Mouse (Mus musculus) spleen, adult 12 weeks (tissue): ENCODE measurements around the gene Cox4i1.
"Not testable (repeated sequence)": the region's sequence is repeated elsewhere in the genome, so short reads cannot be mapped to it uniquely, and the experiment has no call there.

Experiments used
- DNase-seq: peaks from one replicate; pipeline ENCODE4 v3.0.0; 2022; ENCODE audit warnings: low spot score

Gene Cox4i1

GRCm38 (mm10) chr8:120664566-120664965 is 3.5 kb upstream of the Cox4i1 start:
- DNase-seq, result no peak

- no peak for DNase-seq
Observed at GRCm38 (mm10) chr8:120665726-120666455, 2.1 kb upstream of the Cox4i1 start.

DNA sequence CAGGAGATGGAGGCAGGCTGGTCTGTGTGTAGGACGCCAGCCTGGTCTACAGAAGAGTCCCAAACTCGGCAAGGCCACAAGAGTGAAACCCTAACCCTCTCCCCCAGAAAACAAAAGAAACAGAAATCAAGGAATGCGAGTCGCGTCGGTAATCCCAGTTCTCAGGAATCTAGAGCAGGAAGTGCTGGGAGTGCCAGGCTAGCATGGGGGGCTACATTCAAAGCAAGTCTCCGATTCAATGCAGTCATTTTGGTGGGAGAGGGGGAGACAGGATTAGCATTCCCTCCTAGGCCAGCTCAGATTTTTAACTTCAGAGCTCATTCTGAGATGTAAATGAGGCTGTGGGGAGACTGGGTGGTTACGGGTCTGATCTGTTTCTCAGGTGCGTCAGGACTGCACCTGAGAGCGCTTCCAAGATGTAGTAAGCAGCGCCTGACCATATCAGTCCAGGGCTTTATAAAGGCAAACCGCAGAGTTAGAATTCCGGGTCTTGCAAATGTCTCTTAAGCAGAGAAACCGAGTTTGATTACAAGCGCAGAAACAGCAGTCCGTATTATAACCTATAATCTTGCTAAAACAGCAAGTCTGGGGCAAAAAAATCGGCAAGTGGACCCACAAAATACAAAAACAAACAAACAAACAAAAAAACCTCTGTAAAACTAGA is 1.1 kb upstream of the Cox4i1 start:
- no peak for DNase-seq

GRCm38 (mm10) chr8:120668374-120668905 is 418 bp downstream of the Cox4i1 start, which contains the start of gene Emc8:
Gene Emc8, minus strand, starts transcription at chr8:120668573.
- DNase-seq, result no peak

- no peak for DNase-seq
Observed at GRCm38 (mm10) chr8:120671775-120672174, 3.8 kb downstream of the Cox4i1 start.

DNA sequence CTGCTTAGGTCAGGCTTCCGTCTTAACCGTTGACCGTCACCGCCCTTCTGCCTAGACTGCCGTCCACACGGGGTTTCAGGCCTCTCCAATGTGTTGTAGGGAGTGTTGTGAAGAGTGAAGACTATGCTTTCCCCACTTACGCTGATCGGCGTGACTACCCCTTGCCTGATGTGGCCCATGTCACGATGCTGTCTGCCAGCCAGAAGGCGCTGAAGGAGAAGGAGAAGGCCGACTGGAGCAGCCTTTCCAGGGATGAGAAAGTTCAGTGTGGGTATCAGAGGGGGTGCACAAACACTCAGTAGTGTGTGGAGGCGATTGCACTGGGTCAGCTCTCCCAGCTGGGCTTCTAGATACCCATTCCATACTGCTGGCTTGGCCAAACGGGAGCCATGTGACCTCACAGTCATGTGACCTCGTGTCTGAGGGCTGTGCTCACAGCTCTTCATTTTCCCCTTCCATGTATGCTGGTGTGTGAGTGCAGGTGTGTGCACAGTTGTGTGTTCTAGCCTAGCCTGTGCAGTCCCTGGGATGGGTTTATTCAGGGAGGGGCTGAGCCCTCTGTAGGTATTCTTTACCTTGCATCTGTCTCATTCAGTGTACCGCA is 4.7 kb downstream of the Cox4i1 start:
- DNase-seq, result no peak

- no peak for DNase-seq
Observed at GRCm38 (mm10) chr8:120673298-120673697, 5.3 kb downstream of the Cox4i1 start.

- no peak for DNase-seq
Observed at GRCm38 (mm10) chr8:120675718-120676117, 7.7 kb downstream of the Cox4i1 start.

GRCm38 (mm10) chr8:120678447-120678846 is 10.4 kb downstream of the Cox4i1 start:
- peak; percentile 66 for DNase-seq

GRCm38 (mm10) chr8:120679629-120680387 is 11.8 kb downstream of the Cox4i1 start:
- no peak for DNase-seq

DNA sequence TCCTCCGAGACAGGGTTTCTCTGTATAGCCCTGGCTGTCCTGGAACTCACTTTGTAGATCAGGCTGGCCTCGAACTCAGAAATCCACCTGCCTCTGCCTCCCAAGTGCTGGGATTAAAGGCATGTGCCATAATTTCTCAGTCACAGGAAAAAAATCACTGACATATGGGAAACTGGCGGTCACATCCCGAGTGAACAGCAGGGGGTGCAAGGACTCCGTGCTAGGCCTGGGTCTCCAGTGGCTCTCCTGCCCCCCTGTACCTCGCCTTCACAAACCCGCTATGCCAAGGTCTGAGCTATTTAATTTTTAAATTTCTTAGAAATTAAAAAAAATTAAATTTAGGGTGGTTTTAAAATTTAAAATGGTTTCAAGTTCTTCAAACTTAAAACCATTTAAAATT is 12.4 kb downstream of the Cox4i1 start:
- not testable (repeated sequence) for DNase-seq

DNA sequence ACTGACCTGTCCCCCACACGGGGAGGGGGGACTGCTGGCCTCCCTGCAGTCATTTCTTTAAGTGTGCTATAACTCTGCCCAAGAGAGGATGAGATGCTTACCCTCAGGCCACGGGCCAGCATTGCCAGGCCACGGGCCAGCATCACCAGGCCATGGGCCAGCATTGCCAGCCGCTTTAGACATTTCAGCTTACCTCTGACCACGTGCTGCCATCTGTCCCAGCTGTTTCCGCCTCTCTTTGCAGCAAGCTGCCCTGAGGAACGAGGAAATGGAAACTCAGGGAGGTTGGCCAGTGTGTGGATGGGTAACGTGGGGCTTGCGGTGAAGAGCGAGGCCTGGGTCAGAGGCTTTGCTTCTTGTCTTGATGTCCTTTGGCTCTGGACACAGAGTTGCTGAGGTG is 13.1 kb downstream of the Cox4i1 start:
- no peak for DNase-seq

DNA sequence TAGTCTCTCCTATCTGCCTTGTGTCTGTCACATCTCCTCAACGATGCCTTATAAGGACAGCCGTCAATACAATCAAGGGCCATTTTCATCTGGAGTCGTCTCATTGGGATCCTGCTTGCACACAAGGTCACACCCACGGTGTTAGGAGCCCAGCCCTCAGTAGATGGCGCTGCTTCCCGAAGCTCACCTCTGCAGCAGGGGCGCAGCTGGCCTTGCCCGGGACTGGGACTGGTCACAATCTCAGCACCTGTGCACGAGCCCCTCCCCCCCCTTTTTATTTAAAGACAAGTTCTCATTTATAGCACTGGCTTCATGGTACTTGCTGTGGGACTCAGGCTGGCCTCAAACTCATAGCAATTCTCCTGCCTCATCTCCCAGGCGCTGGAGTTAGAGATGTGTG is 15.6 kb downstream of the Cox4i1 start:
- DNase-seq, result peak; percentile 60

DNA sequence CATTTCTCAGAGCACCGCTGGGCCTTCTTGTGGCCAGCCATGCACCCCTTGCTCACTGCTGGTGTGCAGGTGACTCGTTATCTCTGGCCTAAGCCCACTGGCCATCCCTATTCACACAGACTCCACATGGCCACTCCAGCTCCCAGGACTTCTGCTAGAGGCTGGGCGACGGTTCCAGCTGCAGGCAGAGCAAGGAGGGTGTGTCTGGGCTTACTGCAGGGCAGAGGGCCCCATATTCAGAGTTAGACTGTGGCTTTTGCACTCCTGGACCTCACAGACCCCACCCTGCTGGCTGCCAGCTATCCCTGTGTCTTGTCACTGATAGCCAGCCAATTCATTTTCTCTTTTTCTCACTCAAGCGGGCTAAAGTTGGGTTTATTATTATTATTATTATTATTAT is 16.1 kb downstream of the Cox4i1 start:
- no peak for DNase-seq

DNA sequence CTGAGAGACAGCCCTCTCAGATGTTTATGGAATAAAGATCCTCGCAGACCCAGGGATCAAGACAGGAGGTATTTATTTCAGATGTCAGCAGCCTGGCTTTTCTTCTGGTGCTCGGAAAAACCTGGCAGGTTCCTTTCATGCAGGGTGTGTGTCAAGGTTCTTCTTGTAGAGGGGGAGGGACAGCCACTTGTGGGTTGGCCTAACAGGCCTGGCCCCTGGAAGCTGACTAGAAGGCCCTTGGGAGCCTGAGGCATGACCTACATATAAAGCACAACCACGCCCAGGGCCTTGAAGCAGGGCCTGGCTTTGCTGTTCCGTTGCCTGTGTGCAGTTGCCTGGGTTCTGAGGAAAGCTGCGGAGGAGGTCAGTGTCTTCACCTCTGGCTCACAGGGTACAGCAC is 17.1 kb downstream of the Cox4i1 start:
- no peak for DNase-seq

- no peak for DNase-seq
Observed at GRCm38 (mm10) chr8:120685591-120685990, 17.6 kb downstream of the Cox4i1 start.

DNA sequence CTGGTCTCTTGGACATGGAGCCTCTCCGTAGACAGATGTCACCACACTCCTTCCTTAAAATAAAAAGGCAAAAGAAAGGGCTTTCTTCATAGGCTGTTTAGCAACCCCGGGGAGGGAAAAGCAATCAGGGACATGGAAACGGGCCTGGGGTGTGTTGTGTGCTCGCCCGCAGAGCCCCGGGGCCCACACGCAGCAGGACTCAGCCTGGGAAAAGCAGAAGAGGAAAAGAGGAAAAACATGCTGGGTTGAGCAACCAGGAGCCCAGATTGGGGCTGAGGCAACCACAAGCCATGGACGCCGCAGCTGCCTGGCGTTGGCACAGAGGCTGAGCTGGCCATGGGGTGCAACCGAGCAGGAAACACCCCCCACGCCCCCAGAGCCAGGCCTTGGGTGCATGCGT is 18.0 kb downstream of the Cox4i1 start:
- DNase-seq, result no peak

DNA sequence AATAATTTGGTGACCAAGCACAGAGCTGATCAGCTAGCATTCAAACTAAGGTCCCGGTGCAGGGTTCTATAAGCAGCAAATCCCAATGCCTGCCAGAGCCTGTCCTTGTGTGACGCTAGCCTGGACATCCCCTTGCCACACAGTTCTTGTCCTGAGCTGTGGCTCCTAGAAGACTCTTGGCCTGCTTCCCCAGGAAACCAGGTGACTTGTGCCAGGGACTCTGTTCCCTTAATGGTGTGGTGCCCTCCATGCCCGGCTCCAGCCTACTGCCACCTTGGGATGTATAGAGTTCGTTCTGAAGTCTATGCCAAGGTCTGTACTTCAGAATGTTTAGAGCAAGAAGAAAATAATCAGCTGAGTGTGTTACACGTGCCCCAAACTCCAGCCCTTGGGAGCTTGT is 18.6 kb downstream of the Cox4i1 start:
- DNase-seq, result no peak

DNA sequence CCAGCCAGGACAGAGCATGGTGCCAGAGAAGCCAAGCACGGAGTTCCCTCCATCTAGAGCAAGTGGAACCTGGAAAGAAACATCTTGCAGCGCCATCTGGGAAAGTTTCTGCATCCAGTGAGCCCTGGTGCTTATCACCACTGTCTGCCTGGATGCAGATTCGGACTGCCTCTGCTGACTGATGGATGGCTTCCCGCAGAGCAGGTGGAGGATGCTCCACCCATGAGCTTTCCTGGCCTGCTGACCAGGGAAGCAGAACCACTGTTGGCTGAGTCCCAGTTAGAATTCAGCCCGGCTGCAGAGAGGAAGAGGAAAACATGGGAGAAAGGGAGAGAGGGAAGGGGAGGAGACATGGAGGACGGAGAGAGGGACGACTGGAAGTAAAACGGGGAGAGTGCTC is 19.8 kb downstream of the Cox4i1 start:
- DNase-seq, result no peak

GRCm38 (mm10) chr8:120688511-120688910 is 20.5 kb downstream of the Cox4i1 start:
- no peak for DNase-seq

- DNase-seq, result no peak
Observed at GRCm38 (mm10) chr8:120692934-120693333, 24.9 kb downstream of the Cox4i1 start.

DNA sequence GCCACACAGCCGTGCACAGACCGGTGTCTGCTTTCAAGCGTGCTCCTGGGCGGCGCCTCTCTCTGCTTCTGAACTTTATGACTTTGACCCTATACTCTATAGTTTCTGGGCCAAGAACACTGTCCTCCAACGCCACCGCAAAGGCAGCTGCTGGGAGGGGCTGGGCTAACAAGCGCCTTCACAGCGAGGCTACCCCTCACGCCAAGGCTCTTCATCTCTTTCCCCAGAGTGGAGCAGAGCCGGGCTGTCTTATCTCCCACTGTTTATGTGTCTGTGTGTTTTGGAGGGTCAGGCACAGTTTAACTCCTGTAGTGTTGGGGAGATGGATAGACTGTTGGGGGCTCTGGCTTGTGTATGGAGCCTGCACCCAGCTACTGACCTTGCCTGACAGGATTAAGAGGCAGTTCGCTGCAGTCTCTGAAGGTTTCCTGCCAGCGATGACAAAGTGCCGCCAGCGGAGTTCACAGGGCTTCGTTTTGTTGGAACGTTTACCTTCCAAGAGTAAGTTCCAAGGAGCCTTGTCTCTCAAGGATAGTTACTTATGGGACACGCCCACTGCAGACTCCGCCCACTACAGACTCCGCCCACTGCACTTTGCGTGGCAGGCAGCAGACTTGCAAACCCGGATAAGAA is 26.0 kb downstream of the Cox4i1 start:
- no peak for DNase-seq
